Mouse (Mus musculus) liver, embryonic 12.5 days (tissue): ENCODE data around the gene Gucy2f. TPM values are rescaled to one million over a fixed set of nuclear protein-coding genes. Genes with fewer than 3 reads are reported as not detected.

Experiments
- ATAC-seq: fragments of 200-750 bp; cut with Nextera tagmentation; 2 replicates; pipeline ENCODE4 v1.8.0; 2017; ENCODE audit warnings: moderate number of reproducible peaks, mild to moderate bottlenecking, moderate library complexity
- H3K27ac ChIP-seq: fragments of 300-500 bp; sonication (generic); 2 replicates; pipeline ENCODE4 v1.5.1; 2016; ENCODE audit warnings: mild to moderate bottlenecking
- H3K27me3 ChIP-seq: fragments of 300-500 bp; sonication (generic); replicated peaks from 2 replicates; pipeline ENCODE4 v1.6.1; 2016; ENCODE audit warnings: mild to moderate bottlenecking, moderate library complexity
- H3K36me3 ChIP-seq: fragments of 300-500 bp; sonication (generic); 2 replicates; pipeline ENCODE4 v1.6.1; 2016; ENCODE audit warnings: mild to moderate bottlenecking, moderate library complexity
- H3K4me1 ChIP-seq: fragments of 300-500 bp; sonication (generic); 2 replicates; pipeline ENCODE4 v1.6.1; 2016
- H3K4me2 ChIP-seq: fragments of 300-500 bp; sonication (generic); 2 replicates; pipeline ENCODE4 v1.6.1; 2016; ENCODE audit warnings: mild to moderate bottlenecking, moderate library complexity
- H3K4me3 ChIP-seq: fragments of 300-500 bp; sonication (generic); 2 replicates; pipeline ENCODE4 v1.5.1; 2016; ENCODE audit warnings: mild to moderate bottlenecking, moderate library complexity
- H3K9ac ChIP-seq: fragments of 300-500 bp; sonication (generic); 2 replicates; pipeline ENCODE4 v1.6.1; 2016; ENCODE audit warnings: mild to moderate bottlenecking, moderate library complexity
- H3K9me3 ChIP-seq: fragments of 300-500 bp; sonication (generic); replicated peaks from 2 replicates; pipeline ENCODE4 v1.6.1; 2016; ENCODE audit warnings: mild to moderate bottlenecking, moderate library complexity
- WGBS: fragments of 180-500 bp; shearing (Covaris S2); methylation state at CpG from one replicate; pipeline ENCODE4 v1.1.7; 2016; ENCODE audit not compliant: insufficient replicate concordance; 5-methylcytosine and 5-hydroxymethylcytosine counted together
- polyA plus RNA-seq: library from polyadenylated mRNA; unstranded; fragments of >200 nt; fragmentation: Nextera tagmentation; extraction: Ambion mirVana; gene quantifications from 2 replicates; pipeline ENCODE4 v1.2.1, GENCODE M21; 2016

Gucy2f gene
- polyA plus RNA-seq, 1 experiment from 2014 or later: not detected

DNA sequence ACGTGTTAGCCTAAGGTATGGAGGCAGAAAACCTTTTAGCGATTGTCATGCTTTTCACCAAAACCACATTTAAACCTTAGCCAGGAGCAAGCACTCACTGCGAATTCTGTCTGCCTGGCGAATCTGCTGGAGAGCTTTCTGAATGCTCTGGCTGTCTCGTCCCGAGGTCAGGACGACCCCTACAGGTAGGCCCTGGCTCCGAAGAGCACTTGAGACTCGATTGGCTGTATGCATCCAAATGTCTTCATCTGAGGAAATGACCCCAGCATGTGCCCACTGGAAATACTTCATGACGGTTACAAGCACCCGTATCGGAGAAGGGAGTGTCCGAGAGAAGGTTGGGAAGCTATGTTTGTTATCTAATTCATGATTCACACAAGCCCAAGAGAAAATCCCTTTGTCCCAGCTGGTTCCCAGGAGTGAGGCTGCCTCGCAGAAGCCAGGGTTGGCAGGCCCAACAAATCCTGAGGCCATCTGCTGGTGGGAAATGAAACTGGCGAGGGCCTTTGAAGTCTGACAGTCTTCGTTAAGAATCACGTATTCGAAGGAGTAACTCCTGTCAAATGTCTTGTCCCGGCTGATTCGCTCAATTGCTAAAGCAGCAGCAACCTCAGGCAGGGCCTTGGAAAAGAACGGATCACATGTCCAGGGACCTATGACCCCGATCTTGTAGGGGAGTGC lies 7.6 kb downstream of the Gucy2f start:
- Histone ChIP-seq H3K27me3 (no peaks in the 10 kb centered on the region), H3K9ac (no peak overlapping the region), H3K9me3 (no peaks in the 10 kb centered on the region), H3K4me2 (no peak overlapping the region), H3K36me3 (no peaks in the 10 kb centered on the region), H3K27ac (no peak overlapping the region), H3K4me1 (no peaks in the 10 kb centered on the region), H3K4me3 (no peak overlapping the region)
- WGBS: 39% methylated on average over 22 of the region's 22 CpGs
- no peak for ATAC-seq

DNA sequence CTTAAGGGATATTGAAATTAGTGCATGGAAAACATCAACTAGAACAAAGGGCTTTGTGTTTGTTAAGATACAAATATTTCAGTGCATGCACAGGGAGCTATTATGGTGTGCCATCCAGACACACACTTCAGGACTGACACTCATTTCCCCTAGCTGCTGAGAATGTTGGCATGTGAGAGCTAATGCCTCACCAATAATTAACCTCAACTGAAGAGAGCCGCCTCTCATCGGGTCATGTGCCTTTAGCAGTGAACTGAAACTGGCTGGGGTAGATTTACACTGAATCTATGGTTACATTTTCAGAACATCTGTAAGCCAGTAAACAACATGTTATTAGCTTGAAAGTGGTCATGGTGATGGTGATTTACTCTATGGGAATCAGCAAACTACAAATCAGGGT lies 14.7 kb downstream of the Gucy2f start:
- H3K27me3 ChIP-seq: no peaks in the 10 kb centered on the region; the same call in 1 of the 2 replicates
- H3K36me3 ChIP-seq: no peaks in the 10 kb centered on the region
- no peak overlapping the region for H3K4me2 ChIP-seq
- H3K4me1 ChIP-seq: no peaks in the 10 kb centered on the region
- no peak for ATAC-seq
- H3K9me3 ChIP-seq: no peaks in the 10 kb centered on the region
- no peak overlapping the region for H3K27ac ChIP-seq
- WGBS: 72% methylated on average over 2 of the region's 2 CpGs
- no peak overlapping the region for H3K4me3 ChIP-seq
- H3K9ac ChIP-seq: no peak overlapping the region

DNA sequence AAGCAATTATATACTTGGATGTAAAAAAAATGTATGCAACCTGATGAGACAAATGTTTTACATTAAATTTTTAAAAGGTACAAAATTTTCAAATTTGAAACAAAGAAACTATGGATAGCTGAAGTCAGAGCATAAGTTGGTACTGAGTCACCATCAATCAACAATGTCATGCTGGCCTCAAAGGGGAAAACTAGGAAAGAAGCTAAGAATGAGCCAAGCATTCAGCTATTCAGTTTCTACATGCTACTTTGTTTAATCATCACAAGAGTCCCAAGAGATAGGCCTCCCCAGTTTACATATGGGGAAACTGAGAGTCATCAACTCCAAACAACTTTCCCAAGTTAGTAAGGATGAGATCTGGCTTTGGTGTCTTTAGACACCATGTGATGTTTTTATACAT lies 19.8 kb downstream of the Gucy2f start:
- Histone ChIP-seq H3K4me1 (no peaks in the 10 kb centered on the region), H3K4me2 (no peak overlapping the region), H3K27ac (no peak overlapping the region), H3K4me3 (no peak overlapping the region), H3K9me3 (no peaks in the 10 kb centered on the region), H3K9ac (no peak overlapping the region), H3K27me3 (no peaks in the 10 kb centered on the region; the same call in 1 of the 2 replicates), H3K36me3 (no peaks in the 10 kb centered on the region)
- no peak for ATAC-seq

DNA sequence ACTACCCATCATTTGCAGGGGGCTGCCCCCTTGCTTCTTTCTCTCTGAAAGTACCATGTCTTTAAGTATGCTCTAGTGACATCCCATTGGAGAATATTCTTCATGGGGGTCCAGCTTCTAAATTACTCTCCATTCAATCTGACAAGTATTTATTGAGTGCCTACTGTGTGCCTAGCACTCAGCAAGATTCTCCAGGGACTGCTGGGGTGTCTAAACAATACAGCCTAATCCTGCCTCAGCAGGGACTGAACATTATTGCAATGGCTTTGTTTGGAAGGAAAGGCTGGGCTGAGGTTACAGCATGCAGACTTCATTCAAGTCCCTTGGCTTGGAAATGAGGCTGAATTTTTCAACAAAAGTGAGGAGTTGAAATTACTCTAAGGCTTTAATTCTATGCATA lies 81.0 kb downstream of the Gucy2f start:
- H3K9ac ChIP-seq: no peak overlapping the region
- no peak overlapping the region for H3K4me3 ChIP-seq
- H3K9me3 ChIP-seq: no peaks in the 10 kb centered on the region
- no peaks in the 10 kb centered on the region for H3K4me1 ChIP-seq
- H3K27ac ChIP-seq: no peak overlapping the region
- H3K27me3 ChIP-seq: peaks cover 7% of the 10 kb centered on the region; the same call in 1 of the 2 replicates
- ATAC-seq: no peak
- H3K4me2 ChIP-seq: no peak overlapping the region
- H3K36me3 ChIP-seq: no peaks in the 10 kb centered on the region

DNA sequence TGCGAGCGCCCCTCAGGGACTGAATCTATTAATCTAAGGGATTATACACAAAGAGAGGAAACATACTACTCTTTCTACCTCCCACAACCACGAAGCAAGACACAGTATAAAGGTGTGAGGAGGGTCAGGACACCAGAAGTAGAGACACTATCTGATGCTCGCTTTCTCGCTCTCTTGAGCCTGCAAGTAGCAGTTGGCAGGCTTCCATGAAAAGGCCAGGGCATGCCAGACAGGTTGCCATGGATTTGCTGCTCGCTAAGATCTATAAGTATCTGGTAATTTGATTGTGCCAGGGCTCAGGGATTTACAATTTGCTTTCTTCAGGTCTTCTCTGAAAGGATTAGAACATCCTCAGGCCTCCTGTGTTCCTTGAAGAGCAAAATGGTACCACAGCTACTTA lies 85.5 kb downstream of the Gucy2f start:
- H3K4me1 ChIP-seq: no peaks in the 10 kb centered on the region
- H3K27ac ChIP-seq: no peak overlapping the region
- WGBS: 60% methylated on average over 6 of the region's 6 CpGs
- no peaks in the 10 kb centered on the region for H3K9me3 ChIP-seq
- H3K4me3 ChIP-seq: no peak overlapping the region
- H3K9ac ChIP-seq: no peak overlapping the region
- no peak overlapping the region for H3K4me2 ChIP-seq
- ATAC-seq: no peak
- H3K27me3 ChIP-seq: peaks cover 7% of the 10 kb centered on the region; the same call in 1 of the 2 replicates
- no peaks in the 10 kb centered on the region for H3K36me3 ChIP-seq

DNA sequence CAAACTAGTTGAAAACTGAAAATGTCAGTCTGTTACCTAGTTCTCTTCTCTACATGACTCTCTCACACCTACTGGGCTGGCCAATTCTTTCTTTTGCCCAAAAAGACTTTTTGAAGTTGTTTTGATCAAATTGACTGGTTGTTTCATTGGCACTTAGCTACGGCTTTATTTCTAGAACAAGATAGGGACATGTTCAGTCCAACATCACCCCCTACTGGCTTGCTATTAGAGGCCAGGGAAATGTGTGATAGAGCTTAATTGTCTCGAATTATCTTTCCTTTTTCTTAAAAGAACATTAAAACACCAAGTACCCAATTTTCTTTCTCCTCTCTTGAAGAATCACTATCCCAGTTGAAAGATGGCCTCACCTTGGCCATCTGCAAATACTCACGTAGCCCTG lies 99.8 kb downstream of the Gucy2f start:
- no peaks in the 10 kb centered on the region for H3K4me1 ChIP-seq
- ATAC-seq: no peak
- no peak overlapping the region for H3K4me3 ChIP-seq
- no peak overlapping the region for H3K27ac ChIP-seq
- H3K27me3 ChIP-seq: 0 out of 2 replicates have a peak, but pooled peaks cover 5% of the 10 kb centered on the region
- no peaks in the 10 kb centered on the region for H3K9me3 ChIP-seq
- no peak overlapping the region for H3K9ac ChIP-seq
- 37% methylated on average over 3 of the region's 3 CpGs for WGBS
- H3K4me2 ChIP-seq: no peak overlapping the region
- no peaks in the 10 kb centered on the region for H3K36me3 ChIP-seq

DNA sequence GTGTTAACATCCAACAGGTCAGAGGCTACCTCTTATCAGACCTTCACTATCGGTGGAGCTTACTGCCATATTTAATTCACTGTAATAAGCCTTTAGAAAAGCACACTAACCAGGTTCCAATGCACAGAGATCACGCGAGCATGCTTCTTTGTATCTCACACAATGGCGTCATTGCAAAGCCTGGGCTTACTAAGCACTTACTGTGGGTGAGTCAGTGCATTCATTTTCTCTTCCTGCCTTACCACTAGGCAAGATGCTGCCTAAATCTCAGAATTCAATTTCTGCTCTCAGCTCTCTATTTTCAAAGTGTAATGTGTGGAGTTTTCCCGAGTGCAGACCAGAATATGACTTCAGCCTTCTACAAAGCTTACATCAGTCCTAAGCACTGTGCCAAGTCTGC lies 101.2 kb downstream of the Gucy2f start:
- H3K9ac ChIP-seq: no peak overlapping the region
- H3K9me3 ChIP-seq: no peaks in the 10 kb centered on the region
- no peak for ATAC-seq
- H3K4me1 ChIP-seq: no peaks in the 10 kb centered on the region
- 0 out of 2 replicates have a peak, but pooled peaks cover 5% of the 10 kb centered on the region for H3K27me3 ChIP-seq
- WGBS: 71% methylated on average over 5 of the region's 5 CpGs
- H3K27ac ChIP-seq: no peak overlapping the region
- H3K4me2 ChIP-seq: no peak overlapping the region
- no peak overlapping the region for H3K4me3 ChIP-seq
- H3K36me3 ChIP-seq: no peaks in the 10 kb centered on the region

DNA sequence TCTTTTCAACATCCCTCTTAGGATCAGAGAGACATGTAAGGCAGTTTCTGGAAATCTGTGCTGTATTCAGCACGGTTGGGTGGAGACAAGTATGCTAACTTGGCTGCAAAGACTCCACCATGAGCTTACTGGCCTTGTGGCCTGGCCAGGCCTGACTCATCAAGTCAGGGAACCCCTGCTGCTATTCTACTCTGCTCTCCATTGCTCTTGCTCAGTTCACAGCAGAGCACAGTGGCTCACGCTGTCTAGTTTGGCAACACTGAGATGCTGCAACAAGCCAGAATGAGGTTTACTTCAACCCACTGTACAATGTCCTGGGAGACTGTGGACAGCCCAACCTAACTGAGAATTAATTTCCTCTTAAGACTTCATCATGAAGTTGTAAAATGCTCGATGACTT lies 134.1 kb downstream of the Gucy2f start:
- H3K4me2 ChIP-seq: no peak overlapping the region
- H3K27me3 ChIP-seq: peaks cover 5% of the 10 kb centered on the region; the same call in 1 of the 2 replicates
- no peak for ATAC-seq
- H3K9ac ChIP-seq: no peak overlapping the region
- H3K9me3 ChIP-seq: no peaks in the 10 kb centered on the region
- no peaks in the 10 kb centered on the region for H3K4me1 ChIP-seq
- WGBS: 42% methylated on average over 3 of the region's 3 CpGs
- H3K27ac ChIP-seq: no peak overlapping the region
- no peaks in the 10 kb centered on the region for H3K36me3 ChIP-seq
- H3K4me3 ChIP-seq: no peak overlapping the region

Other genes starting within 250 kb of the Gucy2f start
- 7.2 and 7.7 TPM in 2 replicates for gene Nxt2, start 29.8 kb upstream of the Gucy2f start, polyA plus RNA-seq
- gene Kcne1l, start 109.4 kb upstream of the Gucy2f start, polyA plus RNA-seq: 1.4 and 2.0 TPM in 2 replicates
- 17.6 and 17.8 TPM in 2 replicates for gene Acsl4, start 193.6 kb upstream of the Gucy2f start, polyA plus RNA-seq